Mouse (Mus musculus): ENCODE measurements around the gene Sash1. TPM values are rescaled to one million over a fixed set of nuclear protein-coding genes. Genes with fewer than 3 reads are reported as not detected.
A peak's percentile ranks its signal among the peaks of the same experiment; 100 is the strongest.

The Sash1 gene
- polyA plus RNA-seq, 1 experiment from 2014 or later = 2.8 TPM

GRCm38 (mm10) chr10:8776791-8777190, 109.1 kb downstream of the Sash1 start:
- ATAC-seq = no peak
- no peaks in the 10 kb centered on the region; the same call in 1 of the 2 replicates for H3K9me3 ChIP-seq (ENCODE audit: control insufficient read depth)
- H3K27ac ChIP-seq (ENCODE audit: low read depth, low read length) = no peak overlapping the region
- H3K4me3 ChIP-seq (ENCODE audit: low read depth, low read length) = no peak overlapping the region
- H3K27me3 ChIP-seq (replicated peaks; ENCODE audit: control insufficient read depth, insufficient read depth, low read length) = no peaks in the 10 kb centered on the region
- H3K4me1 ChIP-seq (replicated peaks; ENCODE audit: control insufficient read depth, insufficient read depth, low read length) = no peaks in the 10 kb centered on the region
- TF ChIP-seq CTCF (IDR thresholded peaks at IDR 0.05; ENCODE audit: low read depth) = no peak
- no peak overlapping the region for H3K9ac ChIP-seq (ENCODE audit: low read depth, low read length)
- no peak overlapping the region for H3K4me2 ChIP-seq (replicated peaks; ENCODE audit: low read depth)
- WGBS = 95% methylated on average over 2 of the region's 2 CpGs
- H3K36me3 ChIP-seq (ENCODE audit: control insufficient read depth, insufficient read depth) = peaks cover 25% of the 10 kb centered on the region; the same call in 1 of the 2 replicates

GRCm38 (mm10) chr10:8775794-8776193, 110.1 kb downstream of the Sash1 start:
- Histone ChIP-seq H3K4me1 (replicated peaks; ENCODE audit: control insufficient read depth, insufficient read depth, low read length) (no peaks in the 10 kb centered on the region), H3K9me3 (ENCODE audit: control insufficient read depth) (no peaks in the 10 kb centered on the region; the same call in 1 of the 2 replicates)
- 69% methylated on average over 2 of the region's 2 CpGs for WGBS

GRCm38 (mm10) chr10:8772464-8773209, 113.2 kb downstream of the Sash1 start:
- Histone ChIP-seq H3K4me1 (replicated peaks; ENCODE audit: control insufficient read depth, insufficient read depth, low read length) (no peaks in the 10 kb centered on the region), H3K27ac (ENCODE audit: low read depth, low read length) (peak overlapping the region; percentile 51; the same call in 1 of the 2 replicates), H3K27me3 (replicated peaks; ENCODE audit: control insufficient read depth, insufficient read depth, low read length) (no peaks in the 10 kb centered on the region), H3K36me3 (ENCODE audit: control insufficient read depth, insufficient read depth) (peaks cover 17% of the 10 kb centered on the region; the same call in 1 of the 2 replicates), H3K4me3 (ENCODE audit: low read depth, low read length) (no peak overlapping the region), H3K9me3 (ENCODE audit: control insufficient read depth) (no peaks in the 10 kb centered on the region; the same call in 1 of the 2 replicates), H3K9ac (ENCODE audit: low read depth, low read length) (no peak overlapping the region), H3K4me2 (replicated peaks; ENCODE audit: low read depth) (no peak overlapping the region)
- WGBS = 58% methylated on average over 4 of the region's 4 CpGs
- TF ChIP-seq CTCF (IDR thresholded peaks at IDR 0.05; ENCODE audit: low read depth) = no peak
- ATAC-seq = peak; percentile 77

More at GRCm38 (mm10) chr10:8775794-8776193, 110.1 kb downstream of the Sash1 start:
- H3K27ac ChIP-seq (ENCODE audit: low read depth, low read length) = no peak overlapping the region
- H3K27me3 ChIP-seq (replicated peaks; ENCODE audit: control insufficient read depth, insufficient read depth, low read length) = no peaks in the 10 kb centered on the region
- no peak for ATAC-seq
- H3K4me3 ChIP-seq (ENCODE audit: low read depth, low read length) = no peak overlapping the region
- no peak overlapping the region for H3K9ac ChIP-seq (ENCODE audit: low read depth, low read length)
- H3K36me3 ChIP-seq (ENCODE audit: control insufficient read depth, insufficient read depth) = peaks cover 25% of the 10 kb centered on the region; the same call in 1 of the 2 replicates
- TF ChIP-seq CTCF (IDR thresholded peaks at IDR 0.05; ENCODE audit: low read depth) = no peak
- H3K4me2 ChIP-seq (replicated peaks; ENCODE audit: low read depth) = no peak overlapping the region

- no peaks in the 10 kb centered on the region; the same call in 1 of the 2 replicates for H3K9me3 ChIP-seq (ENCODE audit: control insufficient read depth)
- H3K4me2 ChIP-seq (replicated peaks; ENCODE audit: low read depth) = no peak overlapping the region
- ATAC-seq = no peak
- no peak overlapping the region for H3K4me3 ChIP-seq (ENCODE audit: low read depth, low read length)
- H3K4me1 ChIP-seq (replicated peaks; ENCODE audit: control insufficient read depth, insufficient read depth, low read length) = no peaks in the 10 kb centered on the region
- no peak overlapping the region for H3K9ac ChIP-seq (ENCODE audit: low read depth, low read length)
- peak; percentile 20; the same call in 1 of the 2 replicates for TF ChIP-seq CTCF (IDR thresholded peaks at IDR 0.05; ENCODE audit: low read depth)
- no peak overlapping the region for H3K27ac ChIP-seq (ENCODE audit: low read depth, low read length)
- WGBS = 96% methylated on average over 12 of the region's 12 CpGs
- H3K27me3 ChIP-seq (replicated peaks; ENCODE audit: control insufficient read depth, insufficient read depth, low read length) = no peaks in the 10 kb centered on the region
- peaks cover 9% of the 10 kb centered on the region; the same call in 1 of the 2 replicates for H3K36me3 ChIP-seq (ENCODE audit: control insufficient read depth, insufficient read depth)
Measured at GRCm38 (mm10) chr10:8770931-8771653, 114.8 kb downstream of the Sash1 start.

GRCm38 (mm10) chr10:8768654-8769053, 117.2 kb downstream of the Sash1 start:
- Histone ChIP-seq H3K4me1 (replicated peaks; ENCODE audit: control insufficient read depth, insufficient read depth, low read length) (no peaks in the 10 kb centered on the region), H3K4me2 (replicated peaks; ENCODE audit: low read depth) (no peak overlapping the region), H3K36me3 (ENCODE audit: control insufficient read depth, insufficient read depth) (no peaks in the 10 kb centered on the region), H3K9me3 (ENCODE audit: control insufficient read depth) (no peaks in the 10 kb centered on the region), H3K4me3 (ENCODE audit: low read depth, low read length) (no peak overlapping the region), H3K27me3 (replicated peaks; ENCODE audit: control insufficient read depth, insufficient read depth, low read length) (no peaks in the 10 kb centered on the region), H3K27ac (ENCODE audit: low read depth, low read length) (no peak overlapping the region), H3K9ac (ENCODE audit: low read depth, low read length) (no peak overlapping the region)
- WGBS = 84% methylated on average over 8 of the region's 8 CpGs
- no peak; the same call in 1 of the 2 replicates for ATAC-seq
- no peak for TF ChIP-seq CTCF (IDR thresholded peaks at IDR 0.05; ENCODE audit: low read depth)

- WGBS = 74% methylated on average over 5 of the region's 5 CpGs
Measured at GRCm38 (mm10) chr10:8767381-8767780, 118.5 kb downstream of the Sash1 start.

More at GRCm38 (mm10) chr10:8767381-8767780, 118.5 kb downstream of the Sash1 start:
- H3K27ac ChIP-seq (ENCODE audit: low read depth, low read length) = no peak overlapping the region
- no peak overlapping the region for H3K9ac ChIP-seq (ENCODE audit: low read depth, low read length)
- TF ChIP-seq CTCF (IDR thresholded peaks at IDR 0.05; ENCODE audit: low read depth) = no peak
- H3K4me3 ChIP-seq (ENCODE audit: low read depth, low read length) = no peak overlapping the region
- no peak for ATAC-seq
- no peaks in the 10 kb centered on the region for H3K36me3 ChIP-seq (ENCODE audit: control insufficient read depth, insufficient read depth)
- no peaks in the 10 kb centered on the region for H3K4me1 ChIP-seq (replicated peaks; ENCODE audit: control insufficient read depth, insufficient read depth, low read length)
- H3K4me2 ChIP-seq (replicated peaks; ENCODE audit: low read depth) = no peak overlapping the region
- no peaks in the 10 kb centered on the region for H3K9me3 ChIP-seq (ENCODE audit: control insufficient read depth)
- H3K27me3 ChIP-seq (replicated peaks; ENCODE audit: control insufficient read depth, insufficient read depth, low read length) = no peaks in the 10 kb centered on the region

All from intestine, postnatal 0 days (tissue).